Mouse (Mus musculus) midbrain, embryonic 11.5 days (tissue): Measurements from ENCODE around the gene Rapgef1. TPM values are rescaled to one million over a fixed set of nuclear protein-coding genes. Genes with fewer than 3 reads are reported as not detected.
A peak's percentile ranks its signal among the peaks of the same experiment; 100 is the strongest.

ENCODE experiments used
- ATAC-seq: fragments of 200-750 bp; cut with Nextera tagmentation; 2 replicates; pipeline ENCODE4 v1.8.0; 2017; ENCODE audit warnings: moderate TSS enrichment, moderate library complexity; ENCODE audit not compliant: low FRiP score
- DNase-seq: peaks from one replicate; pipeline ENCODE4 v3.0.0; 2015; ENCODE audit warnings: low spot score; ENCODE audit errors: missing footprints
- H3K27ac ChIP-seq: fragments of 300-500 bp; sonication (generic); 2 replicates; pipeline ENCODE4 v1.5.1; 2014; ENCODE audit warnings: low read depth, low read length
- H3K27me3 ChIP-seq: fragments of 300-500 bp; sonication (generic); 2 replicates; pipeline ENCODE4 v1.6.1; 2014; ENCODE audit warnings: mild to moderate bottlenecking, low read length, moderate library complexity, mixed read lengths; ENCODE audit not compliant: control insufficient read depth, insufficient read depth
- H3K36me3 ChIP-seq: fragments of 300-500 bp; sonication (generic); 2 replicates; pipeline ENCODE4 v1.6.1; 2014; ENCODE audit warnings: mild to moderate bottlenecking, low read length, moderate library complexity, mixed read lengths; ENCODE audit not compliant: control insufficient read depth, insufficient read depth
- H3K4me1 ChIP-seq: fragments of 300-500 bp; sonication (generic); 2 replicates; pipeline ENCODE4 v1.6.1; 2014; ENCODE audit warnings: low read length; ENCODE audit not compliant: control insufficient read depth, insufficient read depth
- H3K4me2 ChIP-seq: fragments of 300-500 bp; sonication (generic); 2 replicates; pipeline ENCODE4 v1.6.1; 2014; ENCODE audit warnings: mild to moderate bottlenecking, moderate library complexity
- H3K4me3 ChIP-seq: fragments of 300-500 bp; sonication (generic); 2 replicates; pipeline ENCODE4 v1.5.1; 2014; ENCODE audit warnings: low read depth, low read length
- H3K9ac ChIP-seq: fragments of 300-500 bp; sonication (generic); 2 replicates; pipeline ENCODE4 v1.6.1; 2014; ENCODE audit warnings: low read length
- H3K9me3 ChIP-seq: fragments of 300-500 bp; sonication (generic); 2 replicates; pipeline ENCODE4 v1.6.1; 2016; ENCODE audit warnings: low read length; ENCODE audit not compliant: control insufficient read depth
- WGBS: fragments of 180-500 bp; shearing (Covaris S2); extraction: QIAGEN DNeasy Blood & Tissue Kit; methylation state at CpG from one replicate; pipeline ENCODE4 v1.1.7; 2014; 5-methylcytosine and 5-hydroxymethylcytosine counted together
- polyA plus RNA-seq: library from polyadenylated mRNA; unstranded; fragments of >200 nt; fragmentation: Nextera tagmentation; extraction: Ambion mirVana; gene quantifications from 2 replicates; pipeline ENCODE4 v1.2.1, GENCODE M21; 2014

Gene Rapgef1
- polyA plus RNA-seq, 1 experiment from 2014 or later, result 15.6 TPM

DNA sequence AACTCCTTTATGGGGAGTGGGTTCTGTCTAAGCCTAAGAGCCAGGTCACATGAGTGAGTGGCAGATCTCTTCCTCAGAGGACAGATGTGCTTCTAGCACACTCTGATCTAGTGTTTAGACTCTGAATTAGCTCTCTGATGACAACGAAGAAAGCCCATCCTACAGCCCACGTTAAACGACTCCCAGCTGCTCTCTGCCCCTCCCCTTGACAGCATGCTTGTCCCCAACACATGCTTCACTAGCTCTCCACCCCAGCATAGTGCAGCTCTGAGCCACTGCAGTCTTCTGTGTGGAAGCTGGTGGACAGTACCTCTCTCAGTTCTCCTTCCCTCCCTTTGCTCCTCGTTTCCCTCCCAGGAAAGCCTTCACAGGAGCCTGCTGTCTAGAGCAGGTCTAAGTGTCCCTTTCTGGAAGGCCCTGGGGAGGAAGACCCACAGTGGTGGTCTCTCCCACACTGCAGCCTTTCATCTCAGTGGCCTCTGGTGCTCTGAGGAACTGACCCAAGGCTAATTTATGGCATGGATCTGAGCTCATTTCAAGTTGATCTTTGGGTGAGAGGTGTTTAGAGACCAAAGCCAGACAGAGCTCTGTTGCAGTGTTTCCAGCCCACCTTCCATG lies 43.8 kb downstream of the Rapgef1 start:
- no peaks in the 10 kb centered on the region for H3K36me3 ChIP-seq
- no peaks in the 10 kb centered on the region for H3K9me3 ChIP-seq
- H3K4me1 ChIP-seq, result peaks cover 10% of the 10 kb centered on the region
- H3K9ac ChIP-seq, result no peak overlapping the region
- no peak overlapping the region for H3K27ac ChIP-seq
- no peak overlapping the region for H3K4me3 ChIP-seq
- ATAC-seq (no peak), DNase-seq (peak; percentile 67)
- H3K4me2 ChIP-seq, result no peak overlapping the region
- 19% methylated on average over 4 of the region's 4 CpGs for WGBS
- H3K27me3 ChIP-seq, result no peaks in the 10 kb centered on the region

DNA sequence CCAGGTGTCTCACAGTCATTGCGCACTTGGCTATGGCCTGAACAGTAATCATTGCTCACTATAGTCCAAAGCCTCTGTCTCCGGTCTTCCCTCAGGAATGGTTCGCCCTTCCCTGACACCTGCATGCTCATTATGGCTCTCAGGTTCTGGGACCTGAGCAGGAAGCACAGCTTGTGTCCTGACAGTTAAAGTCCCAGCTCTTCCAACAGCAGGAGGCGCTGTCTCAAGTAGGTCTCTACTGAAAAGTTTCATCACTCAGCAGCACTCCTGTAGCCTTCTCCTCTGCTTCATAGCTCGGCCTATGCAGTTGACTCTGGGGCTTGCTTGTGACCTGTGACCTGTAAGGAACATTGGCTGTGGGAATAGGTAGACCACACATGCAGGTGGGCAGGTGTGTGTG lies 45.9 kb downstream of the Rapgef1 start:
- ATAC-seq (no peak), DNase-seq (peak; percentile 73)
- peaks cover 12% of the 10 kb centered on the region for H3K4me1 ChIP-seq
- no peak overlapping the region for H3K27ac ChIP-seq
- no peak overlapping the region for H3K4me2 ChIP-seq
- 88% methylated on average over 5 of the region's 5 CpGs for WGBS
- H3K4me3 ChIP-seq, result no peak overlapping the region
- H3K9ac ChIP-seq, result no peak overlapping the region
- H3K27me3 ChIP-seq, result no peaks in the 10 kb centered on the region
- H3K36me3 ChIP-seq, result no peaks in the 10 kb centered on the region
- no peaks in the 10 kb centered on the region for H3K9me3 ChIP-seq

GRCm38 (mm10) chr2:29666589-29666988 lies 47.1 kb downstream of the Rapgef1 start:
- Histone ChIP-seq H3K36me3 (no peaks in the 10 kb centered on the region), H3K9ac (no peak overlapping the region), H3K9me3 (no peaks in the 10 kb centered on the region), H3K4me1 (peaks cover 14% of the 10 kb centered on the region), H3K27ac (no peak overlapping the region), H3K4me3 (no peak overlapping the region), H3K27me3 (no peaks in the 10 kb centered on the region), H3K4me2 (no peak overlapping the region)
- DNase-seq (peak; percentile 86), ATAC-seq (0 out of 2 replicates have a peak, but pooled peaks have one; percentile 30)
- WGBS, result 9% methylated on average over 7 of the region's 7 CpGs

DNA sequence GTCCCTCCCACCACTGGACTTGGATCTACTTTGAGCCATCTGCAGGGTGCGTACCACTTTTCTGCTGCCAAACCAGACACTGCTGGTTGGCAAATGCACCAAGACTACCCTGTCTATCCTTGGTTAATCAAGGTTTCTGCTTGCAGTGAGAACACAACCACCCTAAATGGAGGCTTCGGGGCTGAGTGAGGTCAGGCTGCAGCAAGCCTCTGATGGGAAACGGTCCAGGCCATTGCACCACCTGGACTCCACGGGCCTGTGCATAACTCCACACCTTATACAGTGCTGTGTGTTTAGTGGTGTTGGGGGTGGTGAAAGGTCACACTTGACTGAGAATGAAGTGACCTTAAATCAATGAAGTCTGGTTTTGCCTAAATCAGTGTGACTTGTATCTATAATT lies 47.6 kb downstream of the Rapgef1 start:
- Histone ChIP-seq H3K4me3 (no peak overlapping the region), H3K9me3 (no peaks in the 10 kb centered on the region), H3K27me3 (no peaks in the 10 kb centered on the region), H3K27ac (no peak overlapping the region), H3K9ac (no peak overlapping the region), H3K4me2 (no peak overlapping the region), H3K36me3 (no peaks in the 10 kb centered on the region), H3K4me1 (peaks cover 14% of the 10 kb centered on the region)
- ATAC-seq, result no peak
- 78% methylated on average over 4 of the region's 4 CpGs for WGBS
- DNase-seq, result no peak

GRCm38 (mm10) chr2:29668011-29668691 lies 48.6 kb downstream of the Rapgef1 start:
- Histone ChIP-seq H3K27me3 (no peaks in the 10 kb centered on the region), H3K36me3 (no peaks in the 10 kb centered on the region), H3K4me2 (no peak overlapping the region), H3K9me3 (no peaks in the 10 kb centered on the region), H3K4me1 (peaks cover 12% of the 10 kb centered on the region), H3K9ac (no peak overlapping the region), H3K27ac (no peak overlapping the region), H3K4me3 (no peak overlapping the region)
- WGBS, result 93% methylated on average over 7 of the region's 7 CpGs
- ATAC-seq (no peak), DNase-seq (peak; percentile 57)

- H3K4me2 ChIP-seq, result no peak overlapping the region
- WGBS, result 91% methylated on average over 4 of the region's 4 CpGs
- peaks cover 11% of the 10 kb centered on the region for H3K4me1 ChIP-seq
These were observed 49.4 kb downstream of the Rapgef1 start for GRCm38 (mm10) chr2:29668963-29669362.

DNA sequence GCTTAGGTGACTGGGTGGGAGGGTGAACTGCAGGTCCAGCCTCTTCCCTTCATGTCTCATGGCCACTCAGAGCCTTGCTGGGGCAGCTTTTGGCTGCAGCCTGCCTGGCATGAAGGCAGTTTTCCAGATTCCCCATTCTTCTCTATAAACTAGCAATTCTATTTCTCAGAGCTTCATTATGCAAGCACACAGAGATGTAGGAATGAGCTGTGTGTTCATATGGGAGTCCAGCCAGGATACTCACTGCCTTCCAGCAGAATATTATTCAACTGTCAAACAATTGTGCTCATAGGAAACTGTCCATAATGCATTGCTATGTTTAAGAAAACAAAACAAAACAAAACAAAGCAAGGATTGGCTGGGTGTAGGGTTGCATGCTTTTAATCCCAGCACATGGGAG lies 50.2 kb downstream of the Rapgef1 start:
- Histone ChIP-seq H3K9me3 (no peaks in the 10 kb centered on the region), H3K9ac (no peak overlapping the region), H3K4me3 (no peak overlapping the region), H3K36me3 (no peaks in the 10 kb centered on the region), H3K27me3 (no peaks in the 10 kb centered on the region), H3K27ac (no peak overlapping the region), H3K4me2 (no peak overlapping the region), H3K4me1 (peaks cover 11% of the 10 kb centered on the region)
- ATAC-seq (no peak), DNase-seq (no peak)

More at GRCm38 (mm10) chr2:29668963-29669362, 49.4 kb downstream of the Rapgef1 start:
- no peaks in the 10 kb centered on the region for H3K9me3 ChIP-seq
- no peak overlapping the region for H3K4me3 ChIP-seq
- H3K27ac ChIP-seq, result no peak overlapping the region
- no peaks in the 10 kb centered on the region for H3K27me3 ChIP-seq
- H3K36me3 ChIP-seq, result no peaks in the 10 kb centered on the region
- H3K9ac ChIP-seq, result no peak overlapping the region
- DNase-seq (no peak), ATAC-seq (no peak)

GRCm38 (mm10) chr2:29670231-29670991 lies 50.9 kb downstream of the Rapgef1 start:
- peak; percentile 77 for DNase-seq
- ATAC-seq, result no peak
- no peak overlapping the region for H3K4me2 ChIP-seq
- H3K4me1 ChIP-seq, result peaks cover 11% of the 10 kb centered on the region
- H3K9me3 ChIP-seq, result no peaks in the 10 kb centered on the region
- no peak overlapping the region for H3K4me3 ChIP-seq
- no peaks in the 10 kb centered on the region for H3K36me3 ChIP-seq
- H3K27me3 ChIP-seq, result no peaks in the 10 kb centered on the region
- 76% methylated on average over 9 of the region's 9 CpGs for WGBS
- no peak overlapping the region for H3K9ac ChIP-seq
- no peak overlapping the region for H3K27ac ChIP-seq

DNA sequence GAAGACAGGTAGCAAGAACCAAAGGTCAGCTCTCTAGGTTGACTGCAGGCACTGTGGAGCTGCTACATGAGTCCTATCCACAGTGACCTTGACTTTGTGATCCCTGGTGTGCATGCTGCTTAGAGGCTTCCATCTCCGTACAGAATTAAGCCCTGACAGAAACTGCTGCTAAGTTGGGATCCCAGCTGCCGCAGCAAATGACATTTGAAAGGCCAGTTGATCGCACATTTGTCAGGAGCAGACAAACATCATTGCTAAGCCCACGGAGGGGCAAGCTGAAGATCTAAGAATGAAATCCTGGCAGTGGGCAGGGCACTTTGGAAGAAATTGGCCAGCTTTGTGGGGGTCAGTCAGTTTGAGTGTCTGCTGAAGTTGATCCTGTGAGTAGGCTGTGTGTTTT lies 51.9 kb downstream of the Rapgef1 start:
- Histone ChIP-seq H3K27ac (no peak overlapping the region), H3K4me1 (peaks cover 11% of the 10 kb centered on the region), H3K27me3 (no peaks in the 10 kb centered on the region), H3K9me3 (no peaks in the 10 kb centered on the region), H3K9ac (no peak overlapping the region), H3K4me3 (no peak overlapping the region), H3K36me3 (no peaks in the 10 kb centered on the region), H3K4me2 (no peak overlapping the region)
- DNase-seq, result no peak
- WGBS, result 85% methylated on average over 4 of the region's 4 CpGs
- ATAC-seq, result no peak
